Mouse (Mus musculus): ENCODE data around the gene Pfas. TPM values are rescaled to one million over a fixed set of nuclear protein-coding genes. Genes with fewer than 3 reads are reported as not detected.
"Not testable (repeated sequence)": the region's sequence is repeated elsewhere in the genome, so short reads cannot be mapped to it uniquely, and the experiment has no call there.

The Pfas gene
- total and polyA plus RNA-seq, 3 experiments: 63.5 to 149 (median 130) TPM

GRCm38 (mm10) chr11:69012071-69012601 is 3.9 kb upstream of the Pfas start (continued):
- TF ChIP-seq TCF12 (IDR thresholded peaks at IDR 0.05; ENCODE audit: low read depth, low read length) (peak; percentile 85), SIN3A (IDR thresholded peaks at IDR 0.05; ENCODE audit: low read length) (peak; percentile 52), POLR2A (IDR thresholded peaks at IDR 0.05; ENCODE audit: control insufficient read depth in 1 of 2, insufficient read depth in 1 of 2, low read depth in 1 of 2, low read length in 2 of 2, poor library complexity in 1 of 2) (peak; percentile 62 to 95; a peak in 3 of 4 replicates)

GRCm38 (mm10) chr11:69011445-69011844 is 3.2 kb upstream of the Pfas start:
- peak; percentile 70 for DNase-seq (ENCODE audit: low read depth, low spot score)
- peaks cover 0 to 17% of the 10 kb centered on the region in 2 experiments; a peak in 2 of 4 replicates for H3K36me3 ChIP-seq (ENCODE audit: control insufficient read depth in 1 of 2, insufficient read depth in 2 of 2, low read length in 2 of 2)

GRCm38 (mm10) chr11:69010400-69011323 is 2.4 kb upstream of the Pfas start:
- Histone ChIP-seq H3K9me3 (replicated peaks; ENCODE audit: insufficient read depth, low read length) (no peaks in the 10 kb centered on the region), H3K4me1 (ENCODE audit: control insufficient read depth in 1 of 2, insufficient read depth in 2 of 2, low read length in 2 of 2) (peaks cover 0 to 15% of the 10 kb centered on the region in 2 experiments; a peak in 3 of 4 replicates), H3K9ac (ENCODE audit: control insufficient read depth, low read depth, low read length, poor library complexity, severe bottlenecking) (peak overlapping the region; percentile 40), H3K27ac (ENCODE audit: control insufficient read depth, low read depth, low read length) (peak overlapping the region; percentile 58), H3K79me2 (ENCODE audit: control insufficient read depth, insufficient read depth, low read length, poor library complexity) (peaks cover 25% of the 10 kb centered on the region), H3K36me3 (ENCODE audit: control insufficient read depth in 1 of 2, insufficient read depth in 2 of 2, low read length in 2 of 2) (peaks cover 0 to 22% of the 10 kb centered on the region in 2 experiments; a peak in 2 of 4 replicates), H3K27me3 (ENCODE audit: control insufficient read depth in 1 of 2, insufficient read depth in 2 of 2, low read length in 2 of 2) (no peaks in the 10 kb centered on the region), H3K4me3 (ENCODE audit: control insufficient read depth in 1 of 2, insufficient read depth in 1 of 2, low read depth in 2 of 2, low read length in 2 of 2) (peak overlapping the region; percentile 28 to 47)
- peak; percentile 83 for DNase-seq (ENCODE audit: low read depth, low spot score)
- peak; percentile 53 for TF ChIP-seq SIN3A (IDR thresholded peaks at IDR 0.05; ENCODE audit: low read length)
- TF ChIP-seq BHLHE40 (IDR thresholded peaks at IDR 0.05; ENCODE audit: borderline replicate concordance, low read depth, low read length): peak; percentile 93
- no peak for TF ChIP-seq HCFC1 (IDR thresholded peaks at IDR 0.05; ENCODE audit: low read depth, low read length)
- TF ChIP-seq JUND (IDR thresholded peaks at IDR 0.05; ENCODE audit: low read depth, low read length): no peak
- 0 out of 2 replicates have a peak, but pooled peaks have one; percentile 25 for TF ChIP-seq USF1 (IDR thresholded peaks at IDR 0.05; ENCODE audit: low read depth, low read length)
- no peak for TF ChIP-seq SMC3 (IDR thresholded peaks at IDR 0.05; ENCODE audit: low read depth, low read length)
- TF ChIP-seq TBP (IDR thresholded peaks at IDR 0.05; ENCODE audit: low read depth, low read length): peak; percentile 97
- TF ChIP-seq POLR2AphosphoS5 (IDR thresholded peaks at IDR 0.05; ENCODE audit: borderline replicate concordance, low read depth, low read length): no peak
- TF ChIP-seq ZMIZ1 (IDR thresholded peaks at IDR 0.05; ENCODE audit: low read depth, low read length): no peak
- no peak for TF ChIP-seq MAX (IDR thresholded peaks at IDR 0.05; ENCODE audit: low read length)
- TF ChIP-seq ZC3H11A (IDR thresholded peaks at IDR 0.05; ENCODE audit: low read depth, low read length): no peak
- TF ChIP-seq USF2 (IDR thresholded peaks at IDR 0.05; ENCODE audit: borderline replicate concordance in 1 of 2, insufficient read depth in 1 of 2, low read depth in 1 of 2, low read length in 2 of 2): no peak
- TF ChIP-seq TCF12 (IDR thresholded peaks at IDR 0.05; ENCODE audit: low read depth, low read length): no peak
- TF ChIP-seq POLR2AphosphoS2 (IDR thresholded peaks at IDR 0.05; ENCODE audit: low read length): no peak
- peak; percentile 73; the same call in 1 of the 2 replicates for TF ChIP-seq GATA1 (IDR thresholded peaks at IDR 0.05; ENCODE audit: low read depth, low read length)
- TF ChIP-seq ETS1 (IDR thresholded peaks at IDR 0.05; ENCODE audit: low read depth, low read length): no peak
- no peak for TF ChIP-seq UBTF (IDR thresholded peaks at IDR 0.05; ENCODE audit: borderline replicate concordance, insufficient read depth, low read depth, low read length)
- 0 out of 2 replicates have a peak, but pooled peaks have one; percentile 45 for TF ChIP-seq RCOR1 (IDR thresholded peaks at IDR 0.05; ENCODE audit: low read depth, low read length)
- TF ChIP-seq ZNF384 (IDR thresholded peaks at IDR 0.05; ENCODE audit: low read depth, low read length): no peak
- TF ChIP-seq NRF1 (IDR thresholded peaks at IDR 0.05; ENCODE audit: insufficient read depth, low read depth, low read length, poor library complexity, severe bottlenecking): no peak

More at GRCm38 (mm10) chr11:69011445-69011844, 3.2 kb upstream of the Pfas start:
- H3K79me2 ChIP-seq (ENCODE audit: control insufficient read depth, insufficient read depth, low read length, poor library complexity): peaks cover 24% of the 10 kb centered on the region
- H3K9ac ChIP-seq (ENCODE audit: control insufficient read depth, low read depth, low read length, poor library complexity, severe bottlenecking): peak overlapping the region; percentile 40
- H3K27ac ChIP-seq (ENCODE audit: control insufficient read depth, low read depth, low read length): peak overlapping the region; percentile 58; the same call in 1 of the 2 replicates
- peak; percentile 94 for TF ChIP-seq TBP (IDR thresholded peaks at IDR 0.05; ENCODE audit: low read depth, low read length)
- not testable (repeated sequence) for H3K9me3 ChIP-seq (replicated peaks; ENCODE audit: insufficient read depth, low read length); H3K27me3 ChIP-seq (ENCODE audit: control insufficient read depth in 1 of 2, insufficient read depth in 2 of 2, low read length in 2 of 2)
- H3K4me1 ChIP-seq (ENCODE audit: control insufficient read depth in 1 of 2, insufficient read depth in 2 of 2, low read length in 2 of 2): peaks cover 0 to 16% of the 10 kb centered on the region in 2 experiments; a peak in 3 of 4 replicates
- H3K4me3 ChIP-seq (ENCODE audit: control insufficient read depth in 1 of 2, insufficient read depth in 1 of 2, low read depth in 2 of 2, low read length in 2 of 2): peak overlapping the region; percentile 9 to 28; a peak in 2 of 4 replicates

Measured in MEL (cell line).